Mouse (Mus musculus) heart, adult 8-10 months (tissue): ENCODE measurements at regions not wholly inside any gene's neighbourhood (a gene's known extent, or its start where the extent isn't known, plus 50 kb on each side); places are given as distances from the start of the nearest gene placed in this dataset.
"Not testable (repeated sequence)": the region's sequence is repeated elsewhere in the genome, so short reads cannot be mapped to it uniquely, and the experiment has no call there.

ENCODE experiments used
- DNase-seq: peaks from one replicate; pipeline ENCODE4 v3.0.0; 2022; ENCODE audit warnings: low spot score

DNA sequence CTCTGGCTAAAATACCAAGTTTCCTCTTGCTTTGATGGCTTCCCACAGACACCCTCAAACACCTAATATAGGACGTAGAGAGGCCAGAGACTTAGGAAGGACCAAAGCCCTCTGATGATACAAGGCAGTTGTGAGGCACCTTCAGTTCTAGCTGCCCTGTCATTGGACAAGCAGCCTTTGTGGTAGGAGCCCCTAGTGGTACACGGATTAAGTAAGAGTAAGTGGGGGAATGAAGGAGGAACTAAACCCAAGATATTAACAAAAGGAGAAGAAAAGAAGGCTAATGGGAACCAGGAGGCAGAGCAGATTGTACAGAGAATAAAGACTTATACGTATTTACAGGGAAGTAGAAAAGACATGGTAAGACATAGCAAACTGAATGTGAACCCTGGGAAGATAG is 352.3 kb upstream of the Tmco5 start:
- not testable (repeated sequence) for DNase-seq

DNA sequence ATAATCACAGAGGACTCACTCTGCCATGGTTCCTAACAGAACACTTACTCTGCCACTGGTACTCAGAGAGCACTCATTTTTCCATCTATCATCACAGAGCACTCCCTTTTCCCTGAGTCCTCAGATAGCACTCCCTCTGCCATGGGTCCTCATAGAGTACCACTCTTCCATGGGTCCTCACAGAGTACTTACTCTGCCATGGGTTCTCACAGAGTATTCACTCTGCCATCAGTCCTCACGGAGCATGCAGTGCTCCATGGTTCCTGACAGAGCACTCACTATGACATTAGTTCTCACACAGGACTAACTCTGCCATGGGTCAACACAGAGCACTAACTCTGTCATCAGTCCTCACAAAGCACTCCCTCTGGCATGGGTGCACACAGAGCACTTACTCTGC is 342.0 kb upstream of the Tmco5 start:
- no peak for DNase-seq

- no peak for DNase-seq
Observed at GRCm38 (mm10) chr2:116559350-116559749, 319.1 kb upstream of the Tmco5 start.

DNA sequence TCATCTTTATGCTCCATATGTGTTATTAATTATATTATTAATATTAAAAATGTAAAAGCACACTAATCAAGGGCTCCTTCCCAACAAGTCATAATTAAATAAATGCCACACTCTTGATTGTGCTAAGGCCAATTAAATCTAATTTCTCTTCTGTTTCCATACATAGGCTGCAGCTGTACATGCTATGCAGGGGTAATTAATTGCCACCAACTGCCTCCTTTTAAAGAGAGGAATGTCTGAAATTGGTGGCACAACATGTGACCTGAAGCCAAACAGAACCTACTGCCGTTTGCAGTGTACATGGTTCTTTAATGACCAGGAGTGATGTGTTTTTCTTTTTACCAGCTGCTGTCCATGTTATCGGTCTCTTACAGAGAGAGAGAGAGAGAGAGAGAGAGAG is 294.5 kb upstream of the Tmco5 start:
- no peak for DNase-seq

- no peak for DNase-seq
Observed at GRCm38 (mm10) chr2:116586203-116586959, 292.1 kb upstream of the Tmco5 start.

DNA sequence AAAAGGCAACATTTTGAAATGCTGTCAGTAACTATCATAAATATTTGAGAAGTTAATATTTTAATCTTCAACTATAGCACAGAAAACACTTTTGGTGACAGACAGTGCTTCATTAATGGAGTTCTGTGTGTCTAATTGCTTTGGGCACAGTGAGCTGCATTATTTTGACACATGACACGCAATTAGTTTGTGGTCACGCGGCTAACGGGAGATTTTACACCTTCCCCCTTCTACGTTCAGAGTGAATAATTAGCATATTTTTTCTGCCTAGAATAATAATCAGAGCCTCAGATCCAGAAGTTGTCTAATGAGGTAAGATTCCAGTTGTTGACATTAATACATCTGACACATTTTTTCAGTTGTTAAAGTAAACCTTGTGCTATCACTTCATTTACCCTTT is 272.6 kb upstream of the Tmco5 start:
- DNase-seq = no peak

- DNase-seq = no peak
Observed at GRCm38 (mm10) chr2:116639935-116640334, 238.6 kb upstream of the Tmco5 start.

GRCm38 (mm10) chr2:116652106-116652505 is 226.4 kb upstream of the Tmco5 start:
- no peak for DNase-seq

DNA sequence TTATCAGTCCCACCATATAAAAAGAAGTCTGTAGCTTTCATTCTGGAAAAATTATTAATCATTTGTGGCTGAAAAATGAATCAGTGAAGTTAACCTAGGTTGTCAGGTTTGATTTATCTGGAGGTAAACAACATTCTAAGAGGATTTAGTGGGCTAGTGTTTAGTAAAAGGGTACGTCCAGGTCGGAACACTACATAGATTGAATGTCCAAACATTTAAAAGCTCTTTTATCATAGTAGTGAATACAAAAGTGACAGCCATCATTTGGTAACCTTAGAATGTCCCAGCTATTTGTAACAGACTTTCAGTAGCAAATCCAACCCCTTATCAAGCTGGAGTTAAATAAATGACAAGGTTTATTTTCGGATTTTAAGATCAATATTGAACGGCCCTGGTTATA is 192.7 kb upstream of the Tmco5 start:
- no peak for DNase-seq

DNA sequence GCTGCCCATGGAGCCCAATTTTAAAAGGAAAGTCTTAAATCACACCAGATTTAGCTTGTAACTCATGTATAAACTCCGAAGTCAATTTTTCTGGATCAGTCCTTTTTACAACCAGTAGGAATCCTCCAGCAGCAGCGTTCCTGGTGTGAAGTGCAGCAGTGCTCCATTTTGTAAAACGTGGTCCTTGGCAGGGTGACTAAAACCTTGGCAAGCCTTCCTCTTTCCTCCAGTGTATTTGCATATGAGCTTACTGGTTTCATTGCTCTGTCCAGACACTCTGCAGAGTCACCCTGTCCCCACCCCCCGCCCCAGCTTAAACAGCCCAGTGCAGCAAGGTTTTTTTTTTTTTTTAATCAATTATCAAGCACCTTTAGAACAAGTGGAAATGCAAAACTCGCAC is 180.9 kb upstream of the Tmco5 start:
- no peak for DNase-seq

DNA sequence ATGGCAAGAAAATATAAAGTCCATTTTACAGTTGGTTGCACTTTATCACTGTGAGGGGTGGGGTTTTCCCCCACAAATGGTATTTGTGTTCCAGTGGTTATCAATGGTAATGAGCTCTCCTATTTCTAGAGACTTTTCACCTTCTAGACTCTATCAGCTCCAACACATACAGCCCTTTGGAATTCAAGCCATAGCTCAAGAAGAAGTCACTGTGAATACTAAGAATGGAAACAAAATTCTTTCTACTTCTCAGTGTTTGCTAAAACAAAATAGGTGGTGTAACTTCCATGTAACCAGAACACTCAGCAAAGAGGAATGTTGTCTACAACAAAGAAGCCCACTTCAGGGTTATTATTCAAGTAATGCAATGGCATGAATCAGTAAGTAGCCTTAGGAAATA is 173.8 kb upstream of the Tmco5 start:
- DNase-seq = no peak

GRCm38 (mm10) chr2:116709608-116710007 is 168.9 kb upstream of the Tmco5 start:
- DNase-seq = no peak

GRCm38 (mm10) chr2:116716529-116717201 is 161.8 kb upstream of the Tmco5 start:
- DNase-seq = no peak

- no peak for DNase-seq
Observed at GRCm38 (mm10) chr2:116718637-116719036, 159.9 kb upstream of the Tmco5 start.

- no peak for DNase-seq
Observed at GRCm38 (mm10) chr2:116727591-116727990, 150.9 kb upstream of the Tmco5 start.

GRCm38 (mm10) chr2:116735702-116736101 is 142.8 kb upstream of the Tmco5 start:
- peak; percentile 60 for DNase-seq

DNA sequence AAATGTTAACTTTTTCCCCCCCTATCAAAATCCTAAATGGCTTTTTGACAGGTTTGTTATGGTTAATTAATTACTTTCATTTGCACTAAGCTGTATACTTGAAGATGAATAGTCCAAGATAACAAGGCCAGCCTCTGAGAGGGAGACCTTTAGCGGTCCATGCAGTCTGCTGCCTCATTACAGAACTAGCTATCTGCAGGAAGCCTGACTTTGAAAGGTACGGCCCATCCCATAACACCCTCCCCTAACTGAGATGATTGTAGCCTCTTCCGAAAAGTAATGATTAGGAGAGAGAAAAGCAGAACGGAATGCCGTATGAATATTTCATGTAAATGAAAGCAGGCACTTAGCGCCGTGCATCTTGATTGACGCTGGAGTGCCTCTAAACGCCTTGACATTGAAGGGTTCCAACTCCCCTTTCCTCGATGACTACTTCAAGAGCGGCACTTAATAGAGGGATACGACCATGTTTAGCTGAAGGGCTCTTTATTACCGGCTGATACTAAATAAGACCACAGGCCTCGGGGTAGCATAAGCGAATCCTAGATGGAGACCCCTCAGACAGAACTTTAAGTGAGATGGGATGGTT is 109.9 kb upstream of the Tmco5 start:
- DNase-seq = no peak

DNA sequence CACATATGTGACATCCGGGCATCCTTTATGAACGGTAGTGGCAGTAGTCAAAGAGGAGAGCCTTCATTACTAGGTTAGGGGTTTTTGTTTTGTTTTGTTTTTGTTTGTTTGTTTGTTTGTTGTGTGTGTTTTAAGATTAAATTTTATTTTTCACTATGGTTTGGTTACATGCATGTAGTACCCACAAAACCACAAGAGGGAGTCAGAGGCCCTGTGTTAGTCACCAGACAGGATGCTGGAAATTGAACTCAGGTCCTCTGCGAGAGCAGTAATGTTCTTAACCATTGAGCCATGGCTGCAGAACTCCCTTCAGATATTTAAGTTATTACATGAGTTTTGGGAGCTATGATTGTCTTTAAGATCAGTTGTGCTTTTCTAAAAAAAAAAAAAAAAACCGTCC is 109.3 kb upstream of the Tmco5 start:
- no peak for DNase-seq

GRCm38 (mm10) chr2:116772569-116772968 is 105.9 kb upstream of the Tmco5 start:
- DNase-seq = no peak

DNA sequence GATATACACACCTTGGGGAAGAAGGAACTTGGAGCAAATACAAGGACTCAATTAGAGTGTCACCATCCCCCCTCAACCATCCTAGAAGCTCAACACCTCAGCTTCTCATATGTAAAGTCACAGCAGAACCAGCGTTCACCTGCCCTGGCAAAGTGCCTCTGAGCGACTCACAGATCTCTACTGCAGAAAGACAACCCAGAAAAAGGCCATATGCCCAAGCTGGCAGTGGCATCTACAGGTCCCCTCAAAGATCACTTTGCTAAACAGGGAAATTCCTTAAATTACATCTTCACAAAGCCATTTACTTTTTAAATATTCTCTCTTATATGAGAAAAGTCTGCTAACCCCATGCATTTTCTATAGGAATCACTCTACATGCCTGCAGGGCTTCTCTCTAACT is 78.3 kb upstream of the Tmco5 start:
- DNase-seq = no peak

DNA sequence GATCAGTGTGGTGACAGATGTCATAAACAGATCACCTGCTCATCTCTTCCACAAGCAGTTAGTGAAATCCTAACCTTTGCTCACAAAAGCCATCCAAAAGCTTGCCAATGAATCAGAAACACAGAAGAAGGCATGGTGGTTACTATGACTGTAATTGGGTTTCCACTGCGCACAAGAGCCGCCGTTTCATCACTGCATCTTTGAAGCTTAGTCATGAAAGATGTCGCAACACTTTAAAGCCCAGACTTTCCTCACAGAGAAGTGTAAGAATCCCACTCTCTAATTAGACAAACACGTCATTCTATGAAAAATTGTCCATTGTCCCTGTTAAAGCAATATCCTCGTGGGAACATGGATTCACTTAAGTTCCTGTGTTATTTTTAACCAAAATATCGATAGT is 76.9 kb upstream of the Tmco5 start:
- DNase-seq = no peak

GRCm38 (mm10) chr2:116807207-116807606 is 71.3 kb upstream of the Tmco5 start:
- DNase-seq = no peak

- no peak for DNase-seq
Observed at GRCm38 (mm10) chr2:116807636-116808035, 70.9 kb upstream of the Tmco5 start.
